Comparison of ENCODE assay signal across 8 mouse cellular contexts in genomic region chr1:4689096-4689495, GRCm38 (mm10).
DNase-seq lines count a peak whose midpoint lies in the region; ATAC-seq and TF ChIP-seq lines count a peak whose summit lies in the region.

No protein-coding gene starts in this region.

- H3K4me1 ChIP-seq in kidney, embryonic 14.5 days (ENCODE audit: control insufficient read depth, insufficient read depth, low read length), result no peaks in the 10 kb centered on the region
- no peaks in the 10 kb centered on the region for H3K4me1 ChIP-seq in embryonic facial prominence, embryonic 13.5 days
- H3K4me1 ChIP-seq in hindbrain, postnatal 0 days (ENCODE audit: insufficient read depth, low read length), result no peaks in the 10 kb centered on the region
- H3K4me1 ChIP-seq in midbrain, embryonic 15.5 days, result no peaks in the 10 kb centered on the region

- no peak for ATAC-seq in kidney, embryonic 14.5 days (ENCODE audit: low FRiP score, low TSS enrichment)
- ATAC-seq in embryonic facial prominence, embryonic 13.5 days (ENCODE audit: insufficient number of reproducible peaks, insufficient read depth, low FRiP score, low TSS enrichment, low read depth), result no peak
- ATAC-seq in hindbrain, postnatal 0 days, result no peak
- ATAC-seq in midbrain, embryonic 15.5 days (replicated peaks), result no peak
- ATAC-seq in monocyte, adult 5-6 weeks (replicated peaks; ENCODE audit: insufficient number of reproducible peaks, low FRiP score, low TSS enrichment, poor library complexity, severe bottlenecking), result no peak

- DNase-seq in kidney, adult 11 months, result no peak
- no peak for DNase-seq in hindbrain, postnatal 0 days (ENCODE audit: low spot score)
- no peak for DNase-seq in right cerebral cortex, postnatal 4 days
- DNase-seq in cerebellum, adult 18-20 months, result no peak

- WGBS in kidney, embryonic 14.5 days, result 45% methylated on average over 26 of the region's 26 CpGs
- WGBS in embryonic facial prominence, embryonic 13.5 days, result 17% methylated on average over 26 of the region's 26 CpGs
- WGBS in hindbrain, postnatal 0 days, result 19% methylated on average over 26 of the region's 26 CpGs
- 24% methylated on average over 26 of the region's 26 CpGs for WGBS in midbrain, embryonic 15.5 days

- peak overlapping the region; percentile 27; the same call in 1 of the 2 replicates for H3K4me3 ChIP-seq in kidney, embryonic 14.5 days (ENCODE audit: low read length)
- H3K4me3 ChIP-seq in embryonic facial prominence, embryonic 13.5 days, result peak overlapping the region; percentile 25; the same call in 1 of the 2 replicates
- H3K4me3 ChIP-seq in hindbrain, postnatal 0 days (ENCODE audit: low read length), result peak overlapping the region; percentile 23; the same call in 1 of the 2 replicates
- H3K4me3 ChIP-seq in midbrain, embryonic 15.5 days, result peak overlapping the region; percentile 22

- peak overlapping the region; percentile 40 for H3K4me2 ChIP-seq in kidney, embryonic 14.5 days (replicated peaks; ENCODE audit: low read depth, low read length)
- H3K4me2 ChIP-seq in embryonic facial prominence, embryonic 13.5 days, result peak overlapping the region; percentile 52
- peak overlapping the region; percentile 48 for H3K4me2 ChIP-seq in hindbrain, postnatal 0 days (ENCODE audit: low read depth, low read length)
- peak overlapping the region; percentile 39 for H3K4me2 ChIP-seq in midbrain, embryonic 15.5 days

- TF ChIP-seq CTCF in hindbrain, postnatal 0 days (IDR thresholded peaks at IDR 0.05; ENCODE audit: low read depth), result no peak

- H3K27ac ChIP-seq in kidney, embryonic 14.5 days (ENCODE audit: low read depth, low read length), result no peak overlapping the region
- H3K27ac ChIP-seq in embryonic facial prominence, embryonic 13.5 days, result no peak overlapping the region
- no peak overlapping the region for H3K27ac ChIP-seq in hindbrain, postnatal 0 days
- no peak overlapping the region for H3K27ac ChIP-seq in midbrain, embryonic 15.5 days

- H3K9ac ChIP-seq in kidney, embryonic 14.5 days (ENCODE audit: low read depth, low read length), result no peak overlapping the region
- H3K9ac ChIP-seq in embryonic facial prominence, embryonic 13.5 days, result no peak overlapping the region
- no peak overlapping the region; the same call in 1 of the 2 replicates for H3K9ac ChIP-seq in hindbrain, postnatal 0 days (replicated peaks; ENCODE audit: low read length)
- H3K9ac ChIP-seq in midbrain, embryonic 15.5 days, result no peak overlapping the region

- no peaks in the 10 kb centered on the region for H3K36me3 ChIP-seq in kidney, embryonic 14.5 days (ENCODE audit: control insufficient read depth, insufficient read depth, low read length)
- H3K36me3 ChIP-seq in embryonic facial prominence, embryonic 13.5 days, result no peaks in the 10 kb centered on the region
- H3K36me3 ChIP-seq in hindbrain, postnatal 0 days (ENCODE audit: insufficient read depth, low read length), result no peaks in the 10 kb centered on the region
- H3K36me3 ChIP-seq in midbrain, embryonic 15.5 days (replicated peaks), result no peaks in the 10 kb centered on the region

- H3K27me3 ChIP-seq in kidney, embryonic 14.5 days (ENCODE audit: control insufficient read depth, insufficient read depth, low read length), result no peaks in the 10 kb centered on the region
- peaks cover 6% of the 10 kb centered on the region for H3K27me3 ChIP-seq in embryonic facial prominence, embryonic 13.5 days
- H3K27me3 ChIP-seq in hindbrain, postnatal 0 days (ENCODE audit: insufficient read depth, low read length), result no peaks in the 10 kb centered on the region
- H3K27me3 ChIP-seq in midbrain, embryonic 15.5 days (replicated peaks), result no peaks in the 10 kb centered on the region

- H3K9me3 ChIP-seq in kidney, embryonic 14.5 days (ENCODE audit: control insufficient read depth, low read length), result no peaks in the 10 kb centered on the region
- H3K9me3 ChIP-seq in embryonic facial prominence, embryonic 13.5 days, result no peaks in the 10 kb centered on the region
- no peaks in the 10 kb centered on the region for H3K9me3 ChIP-seq in hindbrain, postnatal 0 days (ENCODE audit: low read length)
- no peaks in the 10 kb centered on the region for H3K9me3 ChIP-seq in midbrain, embryonic 15.5 days
